Mouse (Mus musculus) urinary bladder, postnatal 14 days (tissue): Measurements from ENCODE around the gene Copa.

Source experiments
- DNase-seq: peaks from one replicate; pipeline ENCODE4 v3.0.0; 2021; ENCODE audit warnings: low spot score

Copa gene

DNA sequence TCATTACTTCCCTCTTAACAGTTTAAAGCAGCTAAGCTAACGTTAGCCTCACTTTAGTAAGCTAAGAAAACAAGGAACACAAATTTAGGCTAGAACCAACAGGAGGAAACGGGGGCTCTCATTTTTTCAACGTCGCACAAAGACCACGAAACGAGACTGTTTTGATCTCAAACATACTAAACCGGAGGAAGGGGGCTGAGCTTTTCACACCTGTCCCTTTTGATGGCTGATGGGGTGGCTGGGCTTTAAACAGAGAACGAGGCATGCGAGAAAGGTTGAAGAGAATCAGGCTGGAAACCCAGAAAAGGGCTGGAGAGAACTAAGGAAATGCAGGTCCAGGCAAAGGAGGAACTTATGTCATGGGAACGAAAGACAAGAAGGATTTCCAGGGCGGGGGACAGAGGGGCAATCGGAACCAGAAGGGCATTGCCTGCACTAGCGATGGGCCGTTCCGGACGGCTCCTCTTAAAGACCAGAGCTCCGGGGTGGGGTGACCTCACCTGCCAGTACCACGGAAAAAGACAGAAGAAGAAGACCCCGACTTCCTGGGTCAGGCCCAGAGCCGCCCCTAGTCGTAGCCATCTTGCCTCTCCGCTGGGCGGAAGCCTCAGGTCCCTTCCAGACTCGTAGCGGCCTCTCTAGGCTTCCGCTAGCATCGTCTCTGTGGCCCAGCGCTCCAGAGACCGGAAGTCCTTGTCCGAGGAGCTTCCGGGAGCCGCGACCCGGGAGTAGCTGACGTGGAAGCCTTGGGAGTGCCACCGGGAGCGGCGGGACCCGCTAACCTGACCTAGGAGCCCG, at the start of gene Copa, which contains the start of gene Ncstn:
Gene Copa (plus strand): TSS at position 429 of the 798 bp plus-strand sequence.
Gene Ncstn (minus strand): TSS at position 695 of the 798 bp plus-strand sequence.
- DNase-seq, result peak; percentile 93

DNA sequence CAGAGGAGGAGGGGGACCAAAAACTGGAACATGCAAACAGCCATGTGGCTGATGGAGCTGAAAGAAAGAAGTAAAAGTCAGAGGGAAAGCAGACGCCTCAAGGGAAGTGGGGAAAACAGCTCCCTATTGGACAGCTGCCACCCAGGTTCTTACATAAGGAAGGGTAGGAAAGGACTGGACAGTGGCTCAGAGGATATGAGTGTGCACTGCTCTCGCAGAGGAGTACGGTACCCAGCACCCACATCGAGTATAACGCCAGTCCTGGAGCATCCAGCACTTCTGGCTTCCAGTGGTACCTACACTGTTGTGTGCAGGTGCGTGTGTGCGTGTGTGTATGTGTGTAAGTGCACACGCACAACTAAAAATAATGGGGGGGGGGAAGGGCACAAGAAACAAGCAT, 35.9 kb upstream of the Copa start:
- DNase-seq, result no peak

DNA sequence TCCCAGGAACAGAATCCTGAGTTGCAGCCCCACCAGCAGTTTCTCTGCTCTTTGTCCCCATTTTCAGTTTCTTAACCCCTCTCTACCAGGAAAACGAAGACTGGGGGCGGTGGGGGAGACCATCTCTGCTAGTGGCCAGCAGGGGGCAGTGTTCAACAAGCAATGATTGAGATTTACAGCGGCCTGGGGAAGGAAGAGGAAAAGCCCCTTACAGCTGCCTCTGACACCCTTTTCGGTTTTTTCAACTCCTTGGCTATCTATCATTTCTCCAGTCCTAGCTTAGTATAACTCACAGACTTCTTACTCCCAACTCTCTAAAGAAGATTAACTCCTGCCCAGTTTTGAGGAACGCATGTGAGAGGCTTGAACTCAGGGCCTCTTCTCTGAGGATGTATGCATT, 35.4 kb upstream of the Copa start:
- DNase-seq, result peak; percentile 61

DNA sequence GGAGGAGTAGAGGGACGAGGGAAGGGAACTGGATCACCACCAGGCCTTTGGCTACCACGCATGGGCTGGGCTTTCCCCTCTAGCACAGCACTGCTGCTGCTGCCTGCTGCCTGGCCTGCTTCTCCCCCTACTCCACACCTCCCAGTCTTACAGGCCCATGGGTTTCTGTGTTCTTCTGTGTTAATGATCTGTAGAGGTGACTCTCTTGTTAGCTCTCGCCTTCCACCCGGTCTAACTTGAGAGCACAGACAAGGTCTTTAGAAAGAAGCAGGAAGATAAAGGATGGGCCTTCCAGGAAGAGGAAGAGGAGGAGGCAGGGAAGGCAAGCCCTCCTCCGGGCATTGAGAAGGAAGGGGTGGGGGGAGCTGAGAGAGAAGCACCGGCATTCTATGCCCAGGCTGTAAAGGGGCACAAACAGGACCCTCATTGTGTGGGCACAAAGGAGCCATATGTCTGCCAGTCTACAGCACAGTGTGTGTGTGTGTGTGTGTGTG, 34.0 kb upstream of the Copa start:
- DNase-seq, result no peak

DNA sequence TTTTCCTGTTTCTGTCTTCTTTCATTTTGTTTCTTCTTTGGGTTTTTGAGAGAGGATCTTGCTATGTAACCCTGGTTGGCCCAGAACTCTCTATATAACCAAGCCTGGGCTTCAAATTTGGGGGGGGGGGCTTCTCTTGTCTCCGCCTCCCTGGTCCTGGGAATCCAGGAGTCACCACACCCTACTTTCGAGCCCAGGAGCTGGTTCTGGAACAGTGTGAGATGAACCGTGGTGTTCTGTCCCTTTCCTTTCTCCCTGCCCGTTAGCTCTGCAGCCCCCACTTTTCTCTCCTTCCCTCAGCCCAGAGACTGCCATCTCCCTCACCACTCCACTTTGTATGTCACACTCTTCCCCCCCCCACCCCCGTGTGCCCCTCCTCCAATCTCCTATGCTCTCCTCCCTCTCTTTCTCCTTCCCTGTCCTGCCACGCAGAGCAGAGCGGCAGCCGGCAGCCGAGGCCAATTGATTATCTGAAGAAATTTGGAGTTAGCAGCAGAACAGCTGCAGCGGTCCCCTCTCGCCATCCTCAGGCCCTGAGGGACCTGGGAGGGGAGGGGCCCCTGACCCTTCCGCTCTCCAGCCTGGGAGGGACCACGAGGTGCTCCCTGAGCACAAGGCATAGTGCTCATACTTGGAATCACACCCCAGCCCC, 33.1 kb upstream of the Copa start:
- DNase-seq, result no peak

DNA sequence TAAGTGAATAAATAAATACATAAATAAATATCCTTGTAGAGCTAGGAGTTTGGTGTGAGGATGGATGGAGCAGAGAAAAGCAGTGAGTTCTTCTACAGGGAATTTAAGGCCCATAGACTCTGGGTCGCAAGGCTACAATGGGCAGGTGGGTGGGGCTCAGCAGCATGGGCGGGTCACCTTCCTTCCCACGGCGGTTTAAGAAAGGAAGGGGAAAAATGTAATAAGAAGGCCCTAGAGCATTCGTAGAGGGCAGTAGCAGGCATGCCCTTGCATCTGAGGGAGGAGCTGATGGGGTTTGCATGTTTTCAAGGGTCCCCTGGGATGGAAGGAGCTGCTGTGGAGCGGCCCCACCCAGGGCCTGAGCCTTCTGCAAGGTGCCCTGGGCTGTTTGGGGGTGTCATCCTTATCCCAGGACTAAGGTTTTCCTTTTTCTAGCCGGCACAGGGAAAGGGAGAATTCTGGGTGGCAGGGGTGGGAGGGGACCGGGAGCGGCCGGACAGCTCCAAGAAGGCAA, 29.5 kb upstream of the Copa start:
- DNase-seq, result no peak

DNA sequence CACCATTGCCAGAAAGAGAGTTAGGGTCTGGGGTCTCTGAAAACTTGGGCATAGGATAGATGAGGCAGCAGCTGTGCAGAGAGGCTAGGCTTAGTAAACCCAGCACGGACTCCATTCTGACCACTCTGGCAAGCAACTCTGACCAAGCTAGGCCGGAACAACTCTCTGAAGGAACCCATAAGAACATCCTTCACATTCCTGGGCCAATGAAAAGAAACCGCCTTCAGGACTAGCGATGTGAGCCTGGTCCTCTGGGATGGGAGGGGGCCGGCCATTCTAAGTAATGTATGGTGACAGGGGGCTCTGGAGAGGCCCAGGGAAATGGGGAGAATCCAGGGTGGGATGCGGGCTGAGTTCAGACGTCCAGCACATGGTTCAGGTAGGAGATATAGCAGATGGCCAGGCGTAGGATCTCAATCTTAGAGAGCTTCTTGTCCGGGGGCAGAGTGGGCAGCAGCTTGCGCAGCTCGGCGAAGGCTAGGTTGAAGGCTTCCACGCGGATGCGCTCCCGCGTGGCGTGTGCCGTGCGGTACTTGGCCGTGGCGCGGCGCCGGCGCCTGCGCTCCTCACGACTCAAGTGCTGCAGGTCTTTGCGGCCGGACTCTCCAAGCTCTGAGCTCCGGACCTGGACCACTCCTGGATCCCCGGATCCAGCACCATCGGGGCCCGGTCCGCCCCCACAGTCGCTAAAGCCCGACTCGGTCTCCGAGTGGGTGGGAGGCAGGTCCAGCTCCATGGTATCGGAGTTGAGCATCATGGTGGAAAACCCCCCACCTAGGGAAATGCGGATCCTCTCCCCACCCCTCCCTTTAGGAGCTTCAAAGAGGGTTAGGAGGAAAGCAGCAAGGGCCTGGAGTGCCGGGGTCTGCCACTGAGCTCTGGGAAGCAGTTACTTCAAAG, 28.5 kb upstream of the Copa start:
- no peak for DNase-seq

DNA sequence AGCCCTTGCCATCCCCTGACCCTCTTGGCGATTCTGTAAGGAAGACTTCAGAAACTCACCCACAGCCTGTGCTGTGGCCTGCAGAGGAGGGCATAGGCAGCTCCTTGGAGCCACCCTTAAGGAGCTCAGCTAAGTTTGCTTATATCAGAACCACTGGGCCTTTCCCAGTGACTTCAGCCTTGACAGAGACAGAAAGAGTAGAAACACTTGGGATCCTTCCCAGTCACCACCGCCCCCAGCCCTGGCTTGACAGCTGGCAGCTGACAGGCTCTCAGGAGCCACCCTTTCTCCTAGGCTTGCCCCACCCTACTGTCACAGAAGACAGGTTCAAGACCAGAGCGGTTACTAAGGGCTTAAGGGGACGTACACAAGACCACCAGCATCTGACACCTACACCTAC, 26.1 kb upstream of the Copa start:
- DNase-seq, result no peak

DNA sequence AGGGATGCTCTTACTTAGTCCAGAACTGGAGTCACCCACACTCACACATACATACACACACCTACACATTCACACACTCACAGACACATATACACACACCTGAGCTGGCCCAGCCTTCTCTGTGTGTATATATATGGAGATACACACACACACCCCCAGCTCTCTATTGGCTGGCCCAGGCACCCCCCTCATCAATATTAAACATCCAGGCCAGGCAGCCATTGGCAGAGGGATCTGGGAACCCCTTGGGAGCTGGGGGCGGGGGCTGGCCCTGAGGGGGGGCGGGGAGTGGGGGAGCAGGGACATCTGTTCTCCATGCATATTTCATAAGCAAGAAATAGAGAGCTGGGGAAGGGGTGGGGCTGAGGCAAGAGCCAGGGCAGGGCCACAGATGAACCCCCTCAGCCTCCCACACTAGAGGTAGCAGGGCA, 24.8 kb upstream of the Copa start, which contains the start of gene Nhlh1:
Gene Nhlh1 (minus strand): TSS at position 83 of the 431 bp plus-strand sequence.
- DNase-seq, result no peak

DNA sequence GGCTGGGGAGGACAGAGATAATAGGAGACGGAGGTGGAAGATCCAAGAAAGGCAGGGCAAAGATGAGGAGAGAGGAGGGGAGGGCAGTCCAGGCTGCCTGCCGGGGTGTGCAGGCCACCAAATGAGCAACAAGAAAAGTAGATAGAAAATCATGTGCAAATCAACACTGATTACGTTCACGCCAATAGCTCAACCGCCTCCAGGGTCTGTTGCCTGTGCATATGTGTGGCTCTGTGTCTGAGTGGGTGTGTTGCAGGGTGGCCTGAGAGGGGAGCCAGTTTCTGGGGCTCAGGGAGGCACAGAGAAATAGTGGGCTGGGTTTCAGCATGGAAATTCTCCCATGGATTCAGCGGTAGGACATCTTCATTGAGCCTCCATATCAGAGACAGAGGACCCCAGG, 24.0 kb upstream of the Copa start:
- no peak for DNase-seq

DNA sequence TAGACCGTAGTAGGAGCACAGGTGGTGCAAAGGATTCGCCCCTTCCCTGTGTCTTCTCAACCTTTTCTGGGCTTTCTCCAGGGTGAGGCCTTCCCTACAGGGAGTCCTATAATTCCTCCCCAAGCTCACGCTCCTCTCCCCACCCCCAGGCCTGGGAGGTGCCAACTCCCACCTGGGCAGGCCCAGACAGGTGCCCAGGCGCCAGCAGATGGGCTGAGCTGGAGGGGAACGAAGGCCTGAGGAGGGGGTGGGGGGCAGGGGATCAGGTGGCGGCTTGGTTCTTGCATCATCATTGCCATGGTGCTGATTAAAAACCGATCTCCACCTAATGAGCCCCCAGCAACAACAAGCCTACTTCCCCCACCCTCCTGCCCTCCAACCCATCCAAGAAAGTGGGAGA, 23.5 kb upstream of the Copa start:
- no peak for DNase-seq

DNA sequence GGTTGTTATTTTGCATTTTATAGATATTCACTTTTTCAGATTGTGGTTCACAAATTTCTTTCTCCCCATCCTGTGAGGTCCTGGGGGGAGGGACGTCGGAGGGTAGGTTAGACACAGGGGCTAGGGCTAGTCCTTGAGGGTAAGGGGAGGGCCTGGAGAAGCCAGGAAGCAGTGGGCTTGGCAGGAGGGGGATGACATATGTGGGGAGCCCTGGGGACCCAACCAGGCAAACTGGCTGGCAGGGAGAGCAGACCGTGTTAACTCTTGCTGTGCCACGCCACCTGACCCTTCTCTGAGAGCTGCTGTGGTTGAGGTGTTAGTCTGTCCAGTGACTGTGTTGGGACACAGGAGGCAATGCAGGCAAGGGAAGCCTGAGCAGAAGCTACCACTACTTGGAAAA, 21.7 kb upstream of the Copa start:
- no peak for DNase-seq

DNA sequence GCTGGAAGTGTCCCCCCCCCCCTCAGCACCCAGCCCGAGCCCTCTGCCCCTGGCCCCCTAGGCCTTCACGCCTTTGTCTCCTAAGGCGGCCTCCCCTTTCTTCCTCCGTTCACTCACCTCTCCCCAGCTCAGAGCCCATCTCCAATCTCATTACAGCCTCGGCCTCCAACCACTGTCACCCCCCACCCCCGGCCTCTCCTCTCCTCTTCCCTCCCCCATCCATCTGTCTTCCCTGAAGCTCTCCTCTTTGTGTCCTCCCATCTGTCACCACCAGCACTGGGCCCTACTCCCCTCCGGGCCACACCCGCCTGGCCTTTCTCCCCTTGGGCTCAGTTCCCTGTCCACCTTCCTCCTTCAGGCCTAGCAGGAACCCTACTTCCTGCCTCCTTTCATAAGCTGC, 21.1 kb upstream of the Copa start:
- no peak for DNase-seq

DNA sequence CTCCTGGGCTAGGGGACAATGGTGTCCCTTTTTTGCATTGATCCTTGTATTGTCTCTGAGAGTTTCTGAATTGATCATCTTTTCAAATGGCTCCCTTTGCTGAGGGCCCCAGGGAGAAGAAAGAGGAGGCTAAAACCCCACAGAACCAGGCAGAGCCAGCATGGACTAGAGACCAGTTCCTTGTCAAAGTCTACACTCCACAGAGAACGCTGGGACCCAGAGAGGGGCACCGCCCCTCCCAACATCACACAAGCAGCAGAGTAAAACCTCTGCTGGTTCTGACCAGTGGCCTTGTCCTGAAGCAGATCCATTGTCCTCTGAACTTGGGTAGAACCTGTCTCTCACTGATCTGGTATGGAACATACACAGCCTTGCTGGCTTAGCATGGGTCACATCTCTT, 20.2 kb upstream of the Copa start:
- DNase-seq, result no peak

DNA sequence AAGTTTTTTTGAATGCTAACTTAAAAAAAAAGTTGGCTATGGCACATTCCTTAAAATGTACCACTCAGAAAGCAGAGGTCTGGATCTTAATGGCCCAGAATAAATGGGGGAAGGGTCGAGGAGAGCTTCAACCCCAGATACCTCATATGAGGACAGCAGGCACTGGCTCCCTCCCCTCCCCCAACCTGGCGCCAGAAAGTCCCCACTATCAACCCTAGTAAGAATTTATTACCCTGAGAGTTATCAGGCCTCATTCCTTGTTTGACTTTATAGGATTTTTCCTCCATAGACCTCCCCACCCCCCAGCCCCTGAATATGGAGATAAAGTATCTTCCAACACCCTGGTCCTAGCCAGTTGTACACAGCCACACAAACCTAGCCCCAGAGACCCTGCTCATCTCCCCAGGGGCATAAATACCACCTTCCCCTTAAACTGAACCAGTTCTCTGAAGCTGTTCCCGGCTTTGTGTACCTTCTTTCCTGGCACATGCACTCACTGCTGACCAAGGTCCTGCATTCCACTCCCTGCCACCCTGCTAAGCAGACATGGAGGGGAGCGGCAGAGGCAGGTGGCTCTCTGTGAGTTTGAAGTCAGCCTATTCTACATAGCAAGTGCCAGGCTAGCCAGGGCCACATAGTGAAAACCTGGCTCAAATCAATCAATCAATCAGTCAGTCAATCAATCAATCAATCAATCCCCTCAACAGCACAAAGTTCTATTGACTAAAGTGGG, 18.9 kb upstream of the Copa start:
- no peak for DNase-seq

DNA sequence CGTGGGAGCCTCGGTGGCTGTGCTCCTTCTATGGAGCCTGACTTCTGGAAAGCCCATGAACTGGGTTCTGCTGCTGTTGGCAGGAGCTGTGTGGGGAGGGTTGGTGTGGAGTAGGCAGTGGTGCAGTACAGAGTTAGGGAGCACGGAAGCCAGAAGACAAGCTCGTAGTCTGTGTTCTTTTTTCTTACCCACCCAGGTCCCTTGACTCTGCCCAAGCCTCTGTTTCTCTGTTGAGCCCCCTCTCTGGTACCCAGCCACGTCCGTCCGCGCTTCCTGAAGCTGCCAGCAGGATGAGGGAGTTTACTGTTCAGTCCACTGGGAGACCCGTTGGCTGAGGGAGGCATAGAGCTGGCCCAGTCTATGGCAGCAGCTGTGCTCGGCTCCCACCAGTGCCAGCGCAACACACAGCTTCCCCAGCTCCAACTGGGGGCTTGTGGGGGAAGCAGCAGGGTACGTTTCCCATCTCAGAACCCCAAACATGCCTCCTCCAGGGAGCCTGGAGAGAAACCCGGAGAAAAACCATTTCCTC, 17.7 kb upstream of the Copa start:
- DNase-seq, result no peak

DNA sequence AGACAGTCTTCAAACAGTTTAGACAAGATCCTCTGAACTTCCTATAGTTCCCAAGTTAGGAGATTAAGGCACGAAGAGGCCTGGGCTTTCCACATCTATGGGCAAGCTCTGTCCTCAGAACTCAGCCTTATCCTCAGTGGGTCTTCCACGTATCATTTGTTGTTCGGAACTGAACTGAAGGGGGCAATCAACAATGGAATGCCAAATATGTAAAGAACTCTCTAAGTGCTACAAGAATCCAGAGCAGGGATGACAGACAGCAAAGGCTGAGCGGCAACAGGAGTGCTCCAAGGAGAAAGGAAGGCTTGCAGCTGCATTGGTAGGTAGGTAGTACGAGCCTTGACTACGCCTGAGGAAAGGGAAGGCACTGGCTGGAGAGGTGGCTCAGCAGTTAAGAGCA, 12.1 kb upstream of the Copa start:
- DNase-seq, result no peak

DNA sequence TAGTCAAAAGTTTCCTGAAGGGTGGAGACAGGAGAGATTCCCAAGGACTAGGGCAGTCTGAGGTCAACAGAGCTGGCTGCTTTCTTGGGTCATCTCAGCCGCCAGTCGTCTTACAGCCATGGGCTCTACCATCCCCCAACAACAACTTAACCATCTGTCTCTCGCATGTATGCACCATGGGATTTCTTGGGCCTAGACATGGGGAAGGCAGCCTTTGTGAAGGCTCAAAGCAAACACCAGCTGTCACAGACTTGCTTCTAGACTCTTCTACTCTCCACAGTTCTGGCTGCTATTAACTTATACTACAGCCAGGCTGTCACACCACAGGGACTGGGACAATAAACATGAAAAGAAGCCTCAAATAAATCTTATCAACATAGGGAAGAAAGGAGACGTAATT, 10.8 kb upstream of the Copa start:
- no peak for DNase-seq

DNA sequence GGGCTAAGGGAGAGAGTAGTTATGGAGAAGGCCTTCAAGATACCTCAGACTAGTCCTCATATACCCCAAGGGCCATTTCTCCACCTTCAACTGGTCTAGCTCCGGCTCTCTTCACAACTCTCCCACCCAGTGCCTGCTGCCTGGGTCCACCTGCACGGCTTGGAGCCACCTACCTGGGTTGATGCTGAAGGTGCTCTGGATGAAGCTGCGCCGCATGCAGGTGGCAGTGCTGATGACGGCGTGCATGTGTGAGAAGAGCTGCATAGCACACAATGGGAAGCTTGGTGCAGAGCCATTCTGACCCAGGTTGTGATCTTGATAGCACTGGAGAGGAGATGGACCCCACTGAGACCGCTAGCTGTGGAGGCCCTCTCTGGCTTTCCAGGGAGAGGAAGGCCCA, 9.7 kb upstream of the Copa start:
- no peak for DNase-seq

DNA sequence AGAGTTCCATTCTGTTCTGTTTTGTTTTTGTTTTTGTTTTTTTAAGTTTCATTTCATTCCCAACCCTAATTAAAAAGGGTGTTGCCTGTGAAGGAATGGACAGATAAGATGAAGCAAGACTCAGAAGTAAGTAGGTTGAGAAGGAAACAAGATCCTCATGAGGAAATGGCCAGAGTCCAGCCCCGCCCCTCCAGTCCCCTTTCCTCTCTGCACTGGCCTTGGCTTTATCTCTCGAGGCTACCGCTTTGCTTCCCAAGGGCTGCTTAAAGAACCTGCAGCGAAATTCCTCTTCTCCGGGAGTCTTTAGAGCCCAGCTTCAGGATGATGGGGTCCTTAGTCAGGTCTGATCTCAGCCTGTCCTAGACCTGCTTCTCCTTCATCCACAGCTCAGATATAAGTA, 4.3 kb upstream of the Copa start:
- DNase-seq, result no peak

DNA sequence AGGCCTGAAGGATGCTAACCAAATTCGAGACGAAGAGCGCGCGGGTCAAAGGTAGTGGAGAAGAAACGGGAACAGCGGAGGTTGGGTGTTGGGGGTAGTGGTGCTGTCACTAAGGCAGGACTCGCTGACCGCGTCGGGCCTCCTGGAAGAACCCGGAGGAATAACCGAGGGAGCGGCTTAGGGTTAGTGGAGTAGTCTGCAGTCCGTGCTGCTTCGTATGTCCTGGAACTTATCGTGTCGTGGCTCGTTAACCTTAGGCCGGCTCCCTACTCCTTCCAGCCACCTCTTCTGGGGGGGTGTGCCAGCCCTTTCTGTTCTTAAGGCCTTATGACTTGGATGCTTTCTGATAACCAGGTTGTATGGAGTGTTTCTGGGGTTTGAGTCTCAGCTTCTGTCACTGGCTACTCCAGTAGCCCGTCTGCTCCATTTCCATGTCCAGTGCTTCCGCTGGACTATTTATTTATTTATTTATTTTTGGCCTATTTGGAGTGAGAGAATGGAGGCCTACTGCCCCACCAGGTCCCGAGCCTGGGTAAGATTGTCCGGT, 643 bp downstream of the Copa start:
- no peak for DNase-seq
